Mouse (Mus musculus) urinary bladder, postnatal 10 days (tissue): ENCODE results near the gene Tefm.
A peak's percentile ranks its signal among the peaks of the same experiment; 100 is the strongest.
"Not testable (repeated sequence)": the region's sequence is repeated elsewhere in the genome, so short reads cannot be mapped to it uniquely, and the experiment has no call there.

Experiments used
- DNase-seq: peaks from one replicate; pipeline ENCODE4 v3.0.0; 2022; ENCODE audit warnings: low spot score

Gene Tefm

DNA sequence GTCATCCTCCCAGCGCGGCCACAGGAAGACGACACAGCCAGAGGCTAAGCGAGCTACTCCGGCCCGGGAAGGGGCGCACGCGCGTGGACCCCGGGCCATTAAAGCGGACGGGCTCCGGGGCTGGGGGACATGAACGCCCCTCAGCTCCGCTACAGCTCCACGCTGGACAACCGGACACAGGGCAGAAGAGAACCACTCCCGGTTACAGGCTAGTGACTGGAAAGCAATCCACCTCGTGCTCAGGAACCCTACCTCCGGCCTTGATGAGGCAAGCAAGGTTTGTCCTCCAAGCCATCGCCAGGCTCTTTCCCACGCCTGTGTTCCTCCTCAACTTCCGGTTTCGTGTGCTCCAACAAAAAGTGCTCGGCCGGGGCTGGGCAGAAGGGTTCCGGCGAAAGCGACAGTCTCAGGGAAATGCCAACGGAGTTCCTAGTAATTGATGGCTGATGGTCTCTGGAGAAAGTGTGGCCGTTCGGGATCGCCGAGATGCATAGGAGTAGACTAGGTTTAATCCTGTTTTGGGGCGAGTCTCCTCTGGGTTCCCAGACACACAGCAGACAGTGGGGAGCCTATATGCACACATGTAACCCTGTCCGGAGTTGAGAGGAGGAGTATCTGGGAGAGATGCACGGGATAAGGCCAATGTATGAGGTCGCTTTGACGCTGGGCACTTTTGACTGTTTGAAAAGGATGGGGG, at the start of gene Tefm:
TSS of gene Tefm (minus strand) at position 351 of the 697 bp plus-strand sequence.
- peak; percentile 31 for DNase-seq

DNA sequence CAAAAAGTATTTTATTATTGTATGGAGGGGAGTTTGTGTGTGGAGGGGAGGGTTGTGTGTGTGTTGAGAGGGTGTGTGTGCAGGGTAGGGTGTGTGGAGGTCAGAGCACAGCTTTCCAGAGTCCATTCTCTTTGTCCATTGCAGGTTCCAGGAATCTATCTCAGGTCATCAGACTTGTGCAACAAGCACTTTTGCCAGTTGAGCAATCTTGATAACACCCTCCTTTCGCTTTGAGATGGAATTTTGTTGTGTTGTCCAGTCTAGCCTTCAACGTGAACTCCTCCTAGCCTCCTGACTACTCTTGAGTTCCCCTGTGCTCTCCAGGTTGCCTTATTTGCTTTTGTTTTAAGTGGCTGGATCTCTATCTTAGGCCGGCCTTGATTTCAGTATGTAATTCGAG, 48.3 kb upstream of the Tefm start:
- no peak for DNase-seq

DNA sequence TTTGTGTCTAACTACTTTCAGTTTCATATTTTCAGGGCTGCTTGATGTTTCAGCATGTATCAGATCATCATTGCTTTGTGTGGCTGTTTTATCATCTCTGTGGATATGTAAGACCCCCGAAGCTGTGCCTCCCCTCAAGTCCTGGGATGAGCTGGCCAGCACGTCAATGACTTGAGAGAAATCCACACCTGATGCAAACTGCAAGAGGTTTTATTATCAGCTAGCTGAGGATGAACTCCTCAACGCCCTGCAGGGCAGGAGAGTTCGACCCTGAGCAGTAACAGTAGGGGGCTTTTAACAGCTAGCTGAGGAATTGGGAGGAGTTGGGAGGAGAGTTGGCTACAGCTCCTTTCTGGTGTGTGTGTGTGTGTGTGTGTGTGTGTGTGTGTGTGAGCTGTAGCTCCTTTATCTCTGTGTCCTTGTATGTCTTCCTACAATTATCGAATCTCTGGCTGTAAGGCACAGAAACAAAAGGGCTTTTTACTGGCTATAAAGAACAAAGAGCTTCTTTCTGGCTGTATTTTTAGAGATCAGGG, 43.5 kb upstream of the Tefm start:
- not testable (repeated sequence) for DNase-seq

GRCm38 (mm10) chr11:80184531-80185071, 42.6 kb upstream of the Tefm start:
- DNase-seq, result no peak

- DNase-seq, result peak; percentile 81
Measured at GRCm38 (mm10) chr11:80183705-80184255, 41.8 kb upstream of the Tefm start, which contains the start of gene Rnf135. TSS of gene Rnf135 (plus strand) at chr11:80183851.

DNA sequence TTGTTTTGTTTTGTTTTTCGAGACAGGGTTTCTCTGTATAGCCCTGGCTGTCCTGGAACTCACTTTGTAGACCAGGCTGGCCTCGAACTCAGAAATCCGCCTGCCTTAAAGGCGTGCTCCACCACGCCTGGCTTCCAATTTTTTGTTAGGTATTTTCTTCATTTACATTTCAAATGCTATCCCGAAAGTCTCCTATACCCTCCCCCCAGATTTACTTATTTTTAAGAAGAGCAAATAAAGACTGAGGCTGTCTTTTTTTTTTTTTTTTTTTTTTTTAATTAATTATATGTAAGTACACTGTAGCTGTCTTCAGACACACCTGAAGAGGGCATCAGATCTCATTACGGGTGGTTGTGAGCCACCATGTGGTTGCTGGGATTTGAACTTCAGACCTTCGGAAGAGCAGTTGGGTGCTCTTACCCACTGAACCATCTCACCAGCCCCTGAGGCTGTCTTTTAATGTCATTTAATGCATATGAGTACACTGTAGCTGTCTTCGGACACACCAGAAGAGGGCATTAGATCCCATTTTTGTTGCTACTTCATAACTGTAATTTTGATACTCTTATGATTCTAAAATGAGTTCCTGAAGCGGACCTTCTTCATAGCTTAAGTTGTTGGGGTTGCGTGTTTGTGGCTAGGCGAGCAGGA, 41.2 kb upstream of the Tefm start:
- DNase-seq, result not testable (repeated sequence)

- DNase-seq, result no peak
Measured at GRCm38 (mm10) chr11:80181021-80181749, 39.2 kb upstream of the Tefm start.

DNA sequence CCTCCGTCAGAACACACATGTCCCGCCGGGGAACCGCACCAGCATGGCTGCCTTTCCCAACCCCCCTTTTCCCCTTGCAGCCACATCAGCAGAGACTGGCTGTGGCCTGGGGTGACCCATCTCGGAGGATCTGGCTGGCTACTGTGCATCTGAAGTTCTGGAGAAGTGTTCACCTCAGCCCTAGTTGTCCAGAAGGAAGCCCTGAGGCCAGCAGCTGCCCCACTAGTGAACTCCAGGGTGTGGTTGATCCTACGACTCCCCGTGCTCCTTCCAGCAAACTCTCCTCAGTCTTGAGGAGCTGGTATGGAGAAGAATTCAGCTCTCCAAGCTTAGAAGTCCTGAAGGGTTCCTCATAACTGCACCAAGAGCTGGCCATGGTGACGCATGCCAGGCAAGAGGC, 36.3 kb upstream of the Tefm start:
- DNase-seq, result no peak

- DNase-seq, result no peak
Measured at GRCm38 (mm10) chr11:80176911-80177895, 35.2 kb upstream of the Tefm start.

DNA sequence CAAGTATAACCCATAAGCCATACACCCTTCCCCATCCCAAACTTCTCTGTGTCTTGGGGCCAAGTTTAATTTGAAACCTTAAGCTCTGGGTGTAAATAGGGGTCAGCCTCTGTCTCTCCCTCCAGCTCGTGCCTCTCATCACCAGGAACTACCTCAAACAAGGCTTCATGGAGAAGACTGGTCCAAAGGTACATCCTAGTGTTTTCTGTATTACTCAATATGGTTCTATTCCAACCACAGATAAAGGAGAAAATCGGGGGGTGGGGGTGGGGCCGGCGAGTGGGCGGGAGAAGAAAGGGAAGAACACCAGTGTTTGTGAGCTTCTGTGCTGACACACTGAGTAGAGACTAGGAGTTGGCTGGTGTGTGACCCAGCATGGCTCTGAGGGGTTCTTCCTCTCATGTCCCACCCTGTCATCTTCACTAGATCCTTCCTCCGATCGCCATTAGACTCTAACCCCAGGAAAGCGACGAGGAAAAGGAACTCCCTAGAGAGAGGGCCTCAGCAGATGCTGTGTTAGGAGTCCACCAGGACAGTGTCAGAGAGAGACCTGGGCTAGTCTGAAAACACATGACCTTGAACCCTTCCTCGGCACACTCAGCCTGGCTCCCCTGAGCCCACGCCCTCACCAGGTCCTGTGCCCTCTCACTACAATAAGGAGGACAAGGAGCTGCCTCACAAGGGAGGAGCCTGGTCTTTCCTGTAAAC, 32.1 kb upstream of the Tefm start:
- DNase-seq, result no peak

DNA sequence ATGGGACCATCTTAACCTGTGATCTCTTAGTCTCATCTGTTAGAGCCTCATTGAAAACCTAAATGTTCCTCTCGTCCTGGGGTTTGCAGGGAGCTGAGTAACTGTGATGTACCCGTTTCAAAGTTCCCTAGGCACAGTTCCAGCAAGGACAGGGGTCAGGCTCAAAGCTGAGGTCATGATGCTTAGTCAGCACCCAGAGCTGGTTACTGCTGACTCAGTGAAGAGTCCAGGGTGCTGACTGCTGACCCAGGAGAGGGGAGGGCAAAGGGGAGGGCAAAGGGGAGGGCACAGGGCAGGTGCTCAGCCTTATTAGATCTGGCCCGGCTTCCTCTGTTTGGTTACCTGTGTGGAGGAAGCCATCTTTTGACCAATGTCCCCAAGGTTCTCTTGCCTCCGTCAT, 29.9 kb upstream of the Tefm start:
- no peak for DNase-seq

- no peak for DNase-seq
Measured at GRCm38 (mm10) chr11:80170351-80170750, 28.4 kb upstream of the Tefm start.

- DNase-seq, result no peak
Measured at GRCm38 (mm10) chr11:80169629-80170028, 27.7 kb upstream of the Tefm start.

- no peak for DNase-seq
Measured at GRCm38 (mm10) chr11:80168611-80169249, 26.8 kb upstream of the Tefm start.

DNA sequence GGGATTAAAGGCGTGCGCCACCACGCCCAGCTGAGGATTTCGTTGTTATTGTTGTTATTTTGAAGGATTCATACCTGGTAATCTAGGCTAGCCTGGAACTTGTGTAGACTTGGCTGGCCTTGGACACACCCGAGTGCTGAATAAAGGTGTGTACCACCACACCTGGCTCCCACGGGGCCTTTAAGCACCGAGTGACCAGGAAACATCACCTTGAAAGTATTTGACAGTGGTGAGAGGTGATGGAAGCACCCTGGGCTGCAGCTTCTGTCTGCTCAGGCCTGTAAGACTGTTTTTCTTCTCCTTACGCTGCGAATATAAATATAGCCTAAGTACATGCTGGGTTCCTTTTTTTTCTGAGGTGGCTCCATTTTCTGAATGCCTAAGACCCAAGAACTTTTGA, 26.1 kb upstream of the Tefm start:
- DNase-seq, result no peak

- DNase-seq, result no peak
Measured at GRCm38 (mm10) chr11:80164224-80164623, 22.2 kb upstream of the Tefm start.

- no peak for DNase-seq
Measured at GRCm38 (mm10) chr11:80163362-80164116, 21.6 kb upstream of the Tefm start.

DNA sequence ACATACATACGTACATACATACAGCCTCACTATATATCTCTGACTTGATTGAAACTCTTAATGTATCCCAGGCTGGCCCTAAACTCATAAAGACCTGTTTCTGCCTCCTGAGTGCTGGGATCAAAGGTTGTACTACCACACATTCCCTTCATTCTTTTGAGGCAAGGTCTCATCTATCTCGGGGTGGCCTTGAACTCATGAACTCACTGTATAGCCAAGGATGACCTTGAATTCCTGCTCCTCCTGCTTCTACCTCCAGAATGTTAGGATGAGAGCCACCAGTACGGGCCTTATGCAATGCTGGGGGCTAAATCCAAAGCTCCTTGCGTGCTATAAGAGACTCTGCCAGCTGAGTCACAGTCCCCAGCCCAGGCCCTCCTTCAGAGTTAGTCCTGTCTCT, 19.1 kb upstream of the Tefm start:
- no peak for DNase-seq

- no peak for DNase-seq
Measured at GRCm38 (mm10) chr11:80159018-80159417, 17.0 kb upstream of the Tefm start.
